Mouse (Mus musculus): ENCODE data around the gene 1700020A23Rik.
A peak's percentile ranks its signal among the peaks of the same experiment; 100 is the strongest.
"Not testable (repeated sequence)": the region's sequence is repeated elsewhere in the genome, so short reads cannot be mapped to it uniquely, and the experiment has no call there.

Gene 1700020A23Rik

DNA sequence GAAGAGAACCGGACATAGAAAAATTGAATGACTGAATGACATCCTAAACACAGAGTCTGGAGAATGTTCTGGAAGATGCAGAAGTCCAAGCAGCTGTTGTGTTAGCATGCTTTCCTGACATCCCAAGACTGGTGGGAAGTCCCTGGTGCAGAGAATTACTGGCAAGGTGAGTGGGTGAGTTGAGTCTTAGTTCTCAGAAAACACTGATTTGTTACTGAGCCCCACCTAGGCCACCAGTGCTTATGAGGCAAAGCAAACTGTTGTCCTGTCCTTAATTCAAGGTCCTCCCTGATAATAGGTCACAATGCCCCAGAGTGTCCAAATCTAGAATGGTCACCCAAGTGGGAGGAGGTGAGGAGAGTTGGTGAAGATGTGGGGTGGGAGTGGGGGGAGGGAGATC, at the start of gene 1700020A23Rik, which contains the start of gene Gm28372:
1700020A23Rik (plus strand) TSS at position 321 of the 400 bp plus-strand sequence.
Gm28372 (plus strand) TSS at position 301 of the 400 bp plus-strand sequence.
- no peak for DNase-seq

DNA sequence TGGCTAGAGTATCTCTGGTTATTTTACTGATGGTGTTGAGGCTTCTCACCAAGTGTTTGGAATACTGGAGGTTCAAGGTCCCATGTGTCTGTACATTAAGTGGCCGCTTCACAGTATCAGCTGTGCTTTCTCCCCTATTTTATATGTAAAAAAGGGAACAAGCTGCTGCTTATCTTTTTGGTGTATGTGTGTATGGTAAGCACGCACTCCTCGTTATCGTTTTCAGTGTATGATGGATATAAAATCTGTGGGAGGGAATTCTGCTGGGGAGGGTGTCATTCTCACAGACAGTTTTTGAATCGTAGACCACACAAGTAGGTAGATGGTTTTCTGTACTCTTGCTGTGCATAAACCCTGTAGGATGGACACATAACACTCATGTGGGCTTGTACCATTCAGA, 47.5 kb upstream of the 1700020A23Rik start:
- no peak for DNase-seq

DNA sequence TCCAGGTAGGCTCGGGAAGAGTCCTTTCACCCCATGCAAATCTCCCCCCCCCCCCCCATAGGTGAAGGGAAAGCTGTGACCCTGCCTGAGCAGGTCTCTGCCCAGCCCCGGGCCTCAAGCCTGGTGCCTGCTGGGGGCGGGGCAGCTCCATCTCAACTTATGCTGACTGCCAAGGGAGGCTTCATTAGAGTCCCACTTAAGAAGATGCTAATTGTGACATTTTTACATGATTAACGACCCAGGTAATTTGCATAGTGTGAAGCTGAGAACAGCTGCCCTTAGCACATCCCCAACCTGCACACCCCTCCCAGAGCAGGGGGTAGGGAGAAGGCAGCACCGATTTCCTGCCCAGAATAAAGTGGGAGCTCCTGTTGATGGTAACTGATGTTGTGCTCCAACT, 46.2 kb upstream of the 1700020A23Rik start:
- no peak for DNase-seq

DNA sequence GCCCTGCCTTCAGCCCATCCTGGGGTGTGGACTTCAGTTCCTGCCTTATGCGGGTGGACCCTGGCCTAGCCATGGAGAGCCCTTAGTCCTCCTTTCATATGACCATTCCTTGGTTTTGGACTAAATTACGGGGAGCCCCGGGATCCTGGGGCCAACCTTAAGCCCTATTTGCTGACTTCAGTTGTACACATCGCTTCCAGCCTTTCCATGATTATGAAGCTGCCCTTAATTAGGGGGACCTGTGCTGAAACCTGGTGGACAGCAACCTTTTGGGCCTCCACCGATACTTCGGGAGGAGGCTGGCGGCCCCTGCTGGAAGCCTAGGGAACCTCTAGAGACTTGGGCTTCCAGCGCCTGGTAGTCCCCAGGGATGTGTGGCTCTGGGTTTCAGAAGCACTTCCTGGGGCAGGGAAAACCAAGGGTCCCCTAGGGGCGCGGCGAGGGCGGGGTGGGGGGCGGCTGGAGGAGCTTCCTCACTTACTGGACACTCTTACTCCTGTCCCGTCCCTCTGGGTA, 42.5 kb upstream of the 1700020A23Rik start:
- peak; percentile 46 to 60 for DNase-seq

DNA sequence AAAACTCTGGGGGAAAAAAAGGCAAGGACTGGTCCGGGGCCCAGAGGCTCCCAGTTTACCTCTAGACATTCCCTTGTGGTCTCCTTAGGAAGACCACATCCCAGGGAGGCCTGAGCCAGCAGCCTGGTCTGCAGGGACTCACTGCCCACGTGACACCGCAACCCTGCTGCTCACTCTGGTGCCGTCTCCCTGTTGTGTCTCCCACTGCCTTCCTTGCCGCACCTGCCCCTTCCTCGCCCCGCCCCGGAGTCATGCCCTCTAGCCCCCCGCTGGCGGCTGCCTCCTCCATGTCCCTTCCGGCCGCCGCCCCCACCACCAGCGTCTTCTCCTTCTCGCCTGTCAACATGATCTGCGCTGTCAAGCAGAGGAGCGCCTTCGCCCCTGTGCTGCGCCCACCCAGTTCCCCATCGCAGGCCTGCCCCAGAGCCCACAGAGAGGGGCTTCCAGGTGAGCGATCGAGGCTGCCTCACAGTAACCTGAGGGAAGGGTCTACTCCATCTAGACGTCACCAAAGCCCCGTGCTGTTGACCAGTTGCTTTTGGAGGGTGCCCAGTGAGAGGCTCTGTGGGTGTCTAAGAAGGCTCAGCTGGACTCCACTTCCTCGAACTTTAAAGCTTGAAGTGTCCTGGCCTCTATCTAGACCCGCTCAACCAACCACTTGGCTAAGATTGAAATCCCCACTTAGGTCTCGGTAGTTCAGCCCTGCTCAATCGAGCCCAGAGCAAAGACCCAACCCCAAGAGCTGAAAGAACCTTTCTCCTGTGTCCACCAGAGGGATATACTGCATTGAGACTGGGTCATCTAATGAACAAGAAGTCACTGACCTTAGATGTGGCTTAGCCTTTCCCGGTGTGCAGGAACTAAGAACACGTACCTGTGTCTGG, 39.6 kb upstream of the 1700020A23Rik start:
- peak; percentile 23 to 41 for DNase-seq

DNA sequence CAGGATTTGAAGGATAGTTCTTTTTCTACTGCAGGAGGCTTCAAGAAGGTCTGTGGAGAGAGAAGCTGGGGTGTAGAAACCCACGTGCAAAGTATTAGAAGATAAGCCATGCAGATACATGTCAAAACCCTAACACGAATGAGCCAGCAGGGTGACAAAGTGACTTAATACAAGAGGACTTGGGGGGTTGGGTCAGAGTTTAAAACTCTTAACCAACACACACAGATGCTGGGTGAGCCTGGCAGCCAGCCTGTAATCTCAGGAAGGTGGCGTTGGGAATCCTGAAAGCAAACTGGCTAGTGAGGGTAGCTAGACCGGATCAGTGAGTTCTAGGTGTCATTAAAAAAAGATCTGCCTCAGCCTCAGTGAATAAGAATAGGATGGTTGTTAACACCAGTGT, 37.7 kb upstream of the 1700020A23Rik start:
- no peak for DNase-seq

DNA sequence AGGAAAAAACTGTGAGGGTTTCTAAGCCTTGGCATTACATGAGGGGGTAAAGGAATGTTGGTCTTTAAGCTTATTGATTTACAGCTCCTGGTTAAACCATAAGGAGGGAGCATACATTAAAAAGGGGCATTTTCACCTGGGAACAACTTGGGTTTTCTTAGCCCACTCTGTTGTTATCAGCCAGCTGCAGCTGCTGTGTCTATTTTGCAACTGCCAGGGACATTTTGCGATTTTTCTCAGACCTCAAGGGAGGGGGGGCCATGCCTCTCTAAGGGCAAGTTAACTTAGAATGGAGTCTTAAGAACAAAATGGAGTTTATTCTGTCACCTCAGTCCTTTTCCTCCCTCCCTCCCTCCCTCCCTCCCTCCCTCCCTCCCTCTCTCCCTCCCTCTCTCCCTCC, 32.0 kb upstream of the 1700020A23Rik start:
- not testable (repeated sequence) for DNase-seq

DNA sequence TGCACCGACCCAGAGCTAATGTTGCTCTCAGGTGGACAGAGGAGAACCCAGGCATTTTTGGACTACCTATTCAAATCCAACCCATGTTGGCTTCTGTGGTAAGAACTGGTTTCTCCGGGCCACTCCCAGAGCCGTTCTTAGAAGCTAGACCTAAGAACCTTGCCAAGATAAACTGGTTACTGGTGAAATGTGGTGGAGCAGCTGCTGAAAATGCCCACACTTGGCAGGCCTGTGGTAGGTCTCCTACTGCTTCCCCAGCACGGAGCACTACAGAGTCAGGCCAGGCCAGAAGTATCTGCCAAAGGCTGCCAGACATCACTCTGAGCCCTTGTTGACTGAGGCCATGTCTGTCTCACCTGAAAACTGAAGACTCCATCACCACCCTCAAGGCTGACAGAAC, 30.1 kb upstream of the 1700020A23Rik start:
- DNase-seq: no peak

DNA sequence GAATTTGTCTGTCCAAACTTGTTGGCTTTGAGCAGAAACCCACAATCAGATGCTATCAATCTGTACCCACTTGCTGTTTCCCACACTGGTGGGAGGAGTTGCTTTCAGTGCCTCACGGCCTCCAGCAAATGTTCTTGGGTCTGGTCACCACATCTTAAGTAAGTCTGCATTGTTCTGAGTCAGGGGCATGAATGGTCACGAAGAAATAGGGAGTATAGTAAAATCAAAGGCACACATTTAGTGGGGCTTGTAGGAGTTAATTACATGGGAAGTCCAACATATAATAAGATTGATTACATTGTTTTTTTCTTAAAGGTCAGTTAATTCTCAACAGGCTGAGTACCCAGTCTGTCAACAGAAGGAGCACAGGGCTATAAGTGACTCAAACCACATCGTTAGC, 21.9 kb upstream of the 1700020A23Rik start:
- no peak for DNase-seq

DNA sequence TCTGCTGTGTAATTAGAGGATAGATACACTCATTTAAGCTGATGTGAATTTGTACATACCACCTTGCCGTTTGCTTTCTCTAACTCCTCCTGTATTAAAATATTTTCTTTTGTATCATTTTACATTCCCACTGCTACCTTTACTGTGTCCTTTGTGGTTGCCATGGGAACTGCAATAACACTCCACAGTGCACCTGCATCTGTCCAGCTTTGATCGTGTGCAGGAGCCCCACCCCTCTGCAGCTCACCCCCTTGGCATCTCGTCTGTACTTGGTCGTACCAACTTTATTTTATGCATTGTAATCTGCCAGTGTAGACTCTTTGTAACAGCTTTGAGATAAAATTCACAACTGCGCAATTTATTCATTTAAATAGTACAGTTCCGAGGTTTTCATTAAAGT, 21.2 kb upstream of the 1700020A23Rik start:
- no peak for DNase-seq

DNA sequence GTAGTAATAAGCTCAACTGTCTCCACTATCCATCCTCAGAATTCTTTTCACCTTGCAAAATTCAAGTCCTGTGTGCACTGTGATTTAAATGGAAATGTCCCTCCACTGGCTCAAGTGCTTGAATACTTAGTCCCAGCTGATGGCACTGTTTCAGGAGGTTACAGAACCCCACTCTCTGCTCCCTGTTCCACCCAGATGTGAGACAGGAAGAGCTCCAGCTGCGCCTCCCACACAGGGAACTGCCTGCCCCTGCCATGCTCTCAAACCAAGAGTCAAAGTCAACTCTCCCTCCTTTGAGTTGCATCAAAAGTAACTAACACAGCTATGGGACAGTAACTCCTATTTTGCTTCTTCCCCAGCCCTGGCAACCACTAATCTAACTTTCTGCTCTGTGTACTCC, 18.8 kb upstream of the 1700020A23Rik start:
- DNase-seq: peak in 1 of 2 experiments; percentile 50

DNA sequence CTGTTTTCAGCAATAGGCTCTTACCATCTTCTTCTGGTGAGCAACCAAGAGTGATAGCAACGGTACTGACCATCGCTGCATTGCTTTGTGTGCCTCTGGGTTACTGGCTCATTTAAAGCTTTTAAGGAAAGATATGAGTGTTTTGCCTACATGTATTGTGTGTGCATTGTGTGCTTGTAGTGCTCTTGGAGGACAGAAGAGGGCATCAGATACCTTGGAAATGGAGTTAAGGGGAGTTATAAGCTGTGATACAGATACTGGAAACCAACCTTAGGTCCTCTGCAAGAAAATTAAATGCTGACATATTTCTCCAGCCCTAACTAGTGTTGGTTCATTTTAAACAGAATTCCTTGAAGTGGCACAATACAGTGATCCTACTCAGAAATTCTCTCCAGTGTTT, 16.3 kb upstream of the 1700020A23Rik start:
- DNase-seq: no peak

DNA sequence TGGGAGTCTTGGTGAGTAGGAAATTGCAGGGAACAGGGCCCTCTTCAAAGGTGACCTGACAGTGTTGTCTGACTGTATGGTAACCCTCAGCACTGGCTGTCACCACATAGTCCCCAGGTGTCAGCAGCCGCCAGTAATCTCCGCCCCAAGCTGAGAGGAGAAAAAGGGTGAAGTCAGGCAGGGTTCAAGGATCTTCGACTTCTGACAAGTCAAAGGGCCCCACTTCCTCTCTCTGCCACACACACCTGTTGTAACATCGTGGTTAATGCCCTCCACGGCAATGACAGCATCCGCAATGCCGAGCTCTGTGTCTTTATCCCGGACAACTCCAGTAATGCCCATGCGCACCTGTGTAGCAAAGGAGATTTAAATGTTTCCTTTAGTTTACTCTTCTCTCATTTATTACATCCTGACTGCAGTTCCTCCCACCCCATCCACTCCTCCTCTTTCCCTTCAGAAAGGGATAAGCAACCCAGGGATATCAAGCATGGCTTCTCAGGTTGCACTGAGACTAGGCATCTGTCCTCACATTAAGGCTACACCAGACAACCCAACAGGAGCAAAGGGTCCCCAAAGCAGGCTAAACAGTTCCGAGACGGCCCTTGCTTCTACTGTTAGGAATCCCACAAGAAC, 13.9 kb upstream of the 1700020A23Rik start:
- DNase-seq: no peak

DNA sequence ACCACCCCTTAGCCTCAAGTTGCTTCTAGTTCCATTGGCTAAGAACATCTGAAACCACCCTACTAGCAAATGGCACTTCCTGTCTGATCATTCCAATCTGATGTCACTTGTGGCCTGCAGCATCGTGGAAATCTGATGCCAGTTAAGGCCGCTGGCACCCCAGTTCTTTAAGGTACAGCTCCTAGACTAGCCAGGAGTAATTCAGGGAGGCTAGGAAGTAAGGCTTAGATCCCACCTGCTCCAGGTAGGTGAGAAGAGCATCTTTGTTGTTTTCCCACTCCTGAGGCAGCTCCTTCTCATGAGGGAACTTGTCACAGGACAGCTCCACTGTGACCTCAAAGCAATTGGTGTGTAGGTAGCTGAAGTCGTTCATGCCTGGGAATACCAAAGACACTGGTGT, 12.2 kb upstream of the 1700020A23Rik start:
- no peak for DNase-seq

DNA sequence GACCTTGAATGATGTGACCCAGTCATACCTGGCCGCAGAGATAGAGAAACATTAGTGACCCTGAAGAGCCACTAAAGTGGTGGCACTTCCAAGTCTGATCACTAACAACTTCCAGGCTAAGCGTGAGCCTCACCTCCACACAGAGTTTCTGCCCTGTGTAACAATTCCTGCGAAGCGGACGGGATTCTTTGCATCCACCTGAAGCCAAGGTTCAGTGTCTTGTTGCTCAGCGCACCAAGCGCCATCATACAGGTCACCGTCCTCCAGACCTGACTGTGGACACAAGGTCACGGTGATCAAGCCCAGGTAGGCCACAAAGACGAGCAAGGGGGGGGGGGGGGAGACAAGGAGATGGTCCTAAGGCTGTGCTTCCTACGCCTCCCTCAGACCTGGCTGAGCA, 9.4 kb upstream of the 1700020A23Rik start:
- no peak for DNase-seq

DNA sequence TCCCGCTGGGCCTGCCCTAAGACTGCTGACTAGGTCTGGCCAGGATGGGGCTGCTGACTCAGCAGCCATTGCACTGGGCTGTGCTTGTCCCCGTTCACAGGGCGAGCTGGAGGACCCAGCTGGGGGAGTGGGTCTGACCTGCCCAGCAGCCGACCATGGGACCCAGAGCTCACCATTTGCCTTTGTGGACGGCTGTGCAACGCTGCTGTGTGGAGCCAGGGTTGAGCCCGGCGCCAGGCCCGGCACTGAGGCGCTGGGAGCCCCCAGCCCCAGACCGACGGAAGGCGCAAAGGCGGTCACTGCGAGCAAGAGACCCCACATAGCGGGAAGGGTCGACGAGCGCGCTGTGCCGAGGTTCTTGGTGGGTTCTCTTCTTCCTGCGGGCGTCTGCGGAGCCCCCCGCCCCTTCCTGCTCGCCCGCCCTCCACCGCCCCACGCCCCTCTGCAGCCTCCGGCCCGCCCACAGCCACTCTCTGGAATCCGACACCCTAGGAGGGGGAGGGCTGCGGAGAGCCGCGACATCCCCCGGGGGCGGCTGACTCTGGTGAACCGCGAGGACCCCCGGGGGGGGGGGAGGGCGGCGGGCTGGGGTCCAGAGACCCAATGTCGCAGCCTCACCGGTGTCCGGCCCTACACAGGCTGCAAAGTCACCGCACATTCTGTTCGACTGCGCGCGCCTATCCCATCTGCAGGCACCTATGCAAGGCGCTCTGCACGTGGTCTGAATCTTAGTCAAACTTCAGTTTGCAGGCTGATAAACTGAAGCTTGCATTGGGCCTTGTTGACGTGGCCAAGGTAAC, 7.7 kb upstream of the 1700020A23Rik start, which contains the start of gene Cpxm1:
Cpxm1 (minus strand) TSS at position 389 of the 800 bp plus-strand sequence.
- DNase-seq: peak; percentile 19 to 56

DNA sequence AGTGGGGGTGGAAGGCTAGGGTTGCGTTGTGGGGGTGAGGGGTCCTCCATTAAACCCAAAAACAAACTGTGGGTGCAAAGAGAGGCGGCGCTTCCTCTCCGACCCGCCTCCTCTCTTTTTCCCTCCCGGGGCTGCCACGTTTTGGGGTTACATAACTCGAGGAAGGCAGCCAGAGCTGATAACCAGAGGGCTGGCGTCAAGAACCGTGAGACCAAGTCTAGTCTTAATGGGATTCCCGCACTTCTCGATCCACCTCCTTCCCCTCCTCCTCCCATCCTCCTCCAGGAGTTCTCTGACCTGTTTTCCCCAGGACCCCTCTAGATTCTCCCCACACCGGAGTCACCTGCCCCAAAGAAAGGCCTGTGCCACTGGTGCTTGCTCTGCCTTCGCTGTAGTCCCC, 7.0 kb upstream of the 1700020A23Rik start:
- DNase-seq: no peak

DNA sequence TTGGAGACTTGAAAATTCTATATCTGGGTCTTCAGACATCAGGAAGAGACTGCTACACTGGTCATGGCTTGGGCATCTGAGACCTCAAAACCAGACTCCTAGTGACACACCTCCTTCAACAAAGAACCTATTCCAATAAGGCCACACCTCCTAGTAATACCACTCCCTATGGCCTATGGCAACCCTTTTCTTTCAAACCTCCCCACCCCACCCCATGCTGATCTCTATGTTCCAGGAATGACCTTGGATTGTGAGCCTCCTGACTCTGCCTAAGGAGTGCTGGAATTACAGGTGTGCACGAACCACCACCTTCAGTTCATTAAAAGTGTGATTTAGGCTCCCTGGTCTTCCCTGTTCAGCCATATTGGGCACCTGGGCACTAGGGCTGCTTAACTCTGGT, 5.0 kb upstream of the 1700020A23Rik start:
- DNase-seq: no peak

DNA sequence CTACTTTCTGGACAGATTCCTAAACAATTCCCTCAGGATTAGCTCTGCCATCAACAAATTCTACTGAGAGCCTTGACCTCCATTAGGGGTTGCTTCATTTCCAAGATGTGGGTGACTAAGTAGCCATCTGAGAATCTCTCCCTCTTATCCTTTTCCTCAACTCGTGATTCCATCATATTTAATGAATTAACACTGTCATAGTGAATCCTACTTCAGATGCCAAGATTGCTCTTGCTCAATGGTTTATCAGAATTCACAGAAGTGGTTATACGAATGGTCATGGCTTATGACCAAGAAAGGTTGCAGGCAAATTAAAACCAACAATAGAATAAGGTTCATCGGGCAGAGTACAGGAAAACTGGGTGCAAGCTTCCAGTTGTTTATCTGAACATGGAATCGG, 3.2 kb upstream of the 1700020A23Rik start:
- no peak for DNase-seq

DNA sequence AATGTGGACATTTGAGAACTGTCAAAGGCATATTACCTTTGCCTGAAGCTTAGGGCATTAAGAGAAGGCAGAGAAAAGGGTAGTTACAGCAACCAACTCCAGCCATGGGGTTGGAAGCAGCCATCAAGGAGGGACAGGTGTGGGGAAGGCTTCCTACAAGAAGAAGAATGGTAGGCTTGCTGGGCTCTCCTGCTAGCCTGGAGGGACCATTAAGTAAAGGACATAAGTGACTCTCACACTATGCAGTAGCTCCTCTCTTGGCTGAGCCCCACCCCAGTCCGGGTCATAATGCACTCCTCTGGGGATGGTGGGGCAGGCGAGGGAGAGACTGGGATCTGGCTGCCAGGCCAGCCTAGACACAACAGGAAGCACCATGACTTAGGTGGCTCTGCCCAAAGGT, 1.1 kb downstream of the 1700020A23Rik start, which contains the start of gene Tmem239:
Tmem239 (plus strand) TSS at position 301 of the 400 bp plus-strand sequence.
- no peak for DNase-seq

DNA sequence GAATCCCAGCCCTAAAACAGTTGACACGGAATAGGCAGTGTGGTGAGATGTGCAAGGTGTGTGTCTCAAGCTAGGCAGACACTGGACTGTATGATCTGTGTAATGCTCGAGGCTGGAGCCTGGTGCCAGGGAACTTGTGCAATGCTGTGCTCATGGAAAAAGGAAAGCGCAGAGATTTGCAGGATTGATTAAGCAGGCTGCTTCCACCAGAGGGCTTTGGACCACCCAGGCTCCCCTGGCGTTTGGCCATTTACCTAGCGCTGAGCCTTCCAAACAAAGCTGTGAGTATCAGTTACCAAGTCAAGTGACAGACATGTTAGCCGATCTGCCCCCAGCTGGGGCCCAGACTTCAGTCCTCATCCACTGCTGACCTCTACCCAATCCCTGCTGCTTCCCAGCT, 3.1 kb downstream of the 1700020A23Rik start:
- no peak for DNase-seq

DNA sequence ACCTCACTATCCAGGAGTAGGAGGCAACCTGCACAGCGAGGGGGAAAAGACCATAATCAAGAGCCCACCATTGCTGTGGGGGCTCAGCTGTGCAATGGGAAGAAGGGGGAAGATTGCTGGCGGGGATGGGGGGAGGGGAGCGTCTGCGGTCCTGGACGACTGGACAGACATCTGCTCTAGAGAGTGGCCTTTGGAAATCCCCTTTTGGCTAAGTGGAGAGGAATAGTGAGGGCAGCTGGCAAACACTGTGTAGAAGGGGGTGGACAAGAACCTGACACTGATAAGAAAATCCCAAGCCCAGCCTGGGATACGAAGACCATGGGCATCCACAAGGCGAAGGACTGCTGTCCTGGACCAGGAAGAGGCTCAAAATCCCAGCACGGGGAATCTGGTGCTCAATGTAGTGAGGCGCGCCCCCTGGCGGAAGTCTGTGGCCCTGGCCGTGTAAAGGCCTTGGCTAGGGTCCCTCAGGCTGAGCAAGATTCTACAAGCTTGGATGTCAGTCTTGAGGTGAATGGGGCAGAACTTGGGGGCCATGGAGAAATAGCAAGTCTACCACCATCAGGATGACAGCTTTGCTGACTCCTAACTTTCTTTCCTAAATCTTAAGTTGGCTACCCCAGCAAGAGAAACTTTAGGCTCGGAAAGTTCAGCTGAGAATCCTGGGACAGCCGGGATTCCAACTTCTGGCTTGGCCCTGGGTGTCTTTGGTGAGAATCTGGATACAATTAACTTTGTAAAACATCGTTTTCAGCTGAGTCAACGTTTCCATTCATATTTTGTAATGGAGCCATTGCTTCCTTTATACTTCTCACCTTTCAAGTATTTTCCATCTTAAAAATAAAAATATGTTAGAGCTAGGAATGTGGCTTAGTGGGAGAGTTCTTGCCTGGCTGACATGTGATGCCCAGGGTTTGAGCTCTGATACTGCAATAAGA, 6.8 kb downstream of the 1700020A23Rik start:
- peak; percentile 79 to 87 for DNase-seq
